Mouse (Mus musculus) heart, adult 2 months (tissue): Measurements from ENCODE around the gene Ftsj3.
"Not testable (repeated sequence)": the region's sequence is repeated elsewhere in the genome, so short reads cannot be mapped to it uniquely, and the experiment has no call there.

Experiments
- CTCF ChIP-seq: fragments of 200-600 bp; IDR thresholded peaks from 2 replicates; pipeline ENCODE4 v1.8.1; 2022; ENCODE audit warnings: antibody characterized with exemption, mild to moderate bottlenecking, moderate library complexity
- POLR2A ChIP-seq: fragments of 200-500 bp; IDR thresholded peaks from 2 replicates; pipeline ENCODE4 v1.6.1; 2011; ENCODE audit warnings: mild to moderate bottlenecking, low read depth, low read length, control low read depth; ENCODE audit not compliant: insufficient read depth

- not testable (repeated sequence) for TF ChIP-seq POLR2A
- TF ChIP-seq CTCF = peak; percentile 60
Observed at GRCm38 (mm10) chr11:106233978-106234377, 21.9 kb downstream of the Ftsj3 start.
